Mouse (Mus musculus) MEL (cell line): Measurements from ENCODE around the gene Aatk. TPM values are rescaled to one million over a fixed set of nuclear protein-coding genes. Genes with fewer than 3 reads are reported as not detected.

Experiments used
- DNase-seq: peaks from one replicate; pipeline ENCODE4 v3.0.0; 2011; ENCODE audit warnings: low read depth, low spot score
- H3K27ac ChIP-seq: 2 replicates; pipeline ENCODE4 v1.5.1; 2012; ENCODE audit warnings: low read depth, mild to moderate bottlenecking, control low read depth, low read length, moderate library complexity; ENCODE audit not compliant: control insufficient read depth
- H3K27me3 ChIP-seq, 2 experiments: fragments of 150-350 bp in 1 of 2; sonication (generic) in 1 of 2; 2 replicates each; pipeline ENCODE4 v1.6.1; 2012; ENCODE audit warnings: low read length in 2 of 2, mild to moderate bottlenecking in 2 of 2, improper control_type of control experiment in 1 of 2, moderate library complexity in 1 of 2; ENCODE audit not compliant: insufficient read depth in 2 of 2, control insufficient read depth in 1 of 2
- H3K36me3 ChIP-seq, 2 experiments: 2 replicates each; pipeline ENCODE4 v1.6.1; 2012 to 2014; ENCODE audit warnings: low read length in 2 of 2, improper control_type of control experiment in 1 of 2, inconsistent platforms in 1 of 2, mild to moderate bottlenecking in 1 of 2; ENCODE audit not compliant: insufficient read depth in 2 of 2, control insufficient read depth in 1 of 2
- H3K4me1 ChIP-seq, 2 experiments: fragments of 150-350 bp in 1 of 2; sonication (generic) in 1 of 2; 2 replicates each; pipeline ENCODE4 v1.6.1; 2012; ENCODE audit warnings: low read length in 2 of 2, improper control_type of control experiment in 1 of 2, mild to moderate bottlenecking in 1 of 2; ENCODE audit not compliant: insufficient read depth in 2 of 2, control insufficient read depth in 1 of 2
- H3K4me3 ChIP-seq, 2 experiments: fragments of 150-350 bp in 1 of 2; sonication (generic) in 1 of 2; 2 replicates each; pipeline ENCODE4 v1.5.1; 2012; ENCODE audit warnings: low read depth in 2 of 2, low read length in 2 of 2, mild to moderate bottlenecking in 2 of 2, moderate library complexity in 2 of 2, control low read depth in 1 of 2, improper control_type of control experiment in 1 of 2; ENCODE audit not compliant: control insufficient read depth in 1 of 2, insufficient read depth in 1 of 2
- H3K79me2 ChIP-seq: 2 replicates; pipeline ENCODE4 v1.6.1; 2012; ENCODE audit warnings: mild to moderate bottlenecking, low read length, moderate library complexity; ENCODE audit not compliant: control insufficient read depth, poor library complexity, insufficient read depth
- H3K9ac ChIP-seq: 2 replicates; pipeline ENCODE4 v1.6.1; 2012; ENCODE audit warnings: low read depth, mild to moderate bottlenecking, control low read depth, low read length, moderate library complexity; ENCODE audit not compliant: control insufficient read depth, poor library complexity, severe bottlenecking
- H3K9me3 ChIP-seq: fragments of 150-350 bp; sonication (generic); replicated peaks from 2 replicates; pipeline ENCODE4 v1.6.1; 2012; ENCODE audit warnings: mild to moderate bottlenecking, low read length, improper control_type of control experiment, moderate library complexity; ENCODE audit not compliant: insufficient read depth
- BHLHE40 ChIP-seq: IDR thresholded peaks from 2 replicates; pipeline ENCODE4 v1.6.1; 2012; ENCODE audit warnings: low read depth, mild to moderate bottlenecking, inconsistent platforms, low read length, improper control_type of control experiment, borderline replicate concordance
- CHD1 ChIP-seq: IDR thresholded peaks from 2 replicates; pipeline ENCODE4 v1.6.1; 2012; ENCODE audit warnings: low read depth, mild to moderate bottlenecking, inconsistent platforms, low read length, improper control_type of control experiment
- CTCF ChIP-seq, 3 experiments: IDR thresholded peaks in 2 of 3; conservative IDR thresholded peaks in 1 of 3; 2 replicates each; pipeline ENCODE4 v1.5.1; 2011 to 2012; ENCODE audit warnings: low read length in 3 of 3, low read depth in 2 of 3, mild to moderate bottlenecking in 2 of 3, improper control_type of control experiment in 1 of 3, inconsistent platforms in 1 of 3, mixed read lengths in 1 of 3, moderate library complexity in 1 of 3; ENCODE audit not compliant: control insufficient read depth in 1 of 3, insufficient read depth in 1 of 3, poor library complexity in 1 of 3, severe bottlenecking in 1 of 3
- E2F4 ChIP-seq: IDR thresholded peaks from 2 replicates; pipeline ENCODE4 v1.6.1; 2011; ENCODE audit warnings: low read depth, low read length, improper control_type of control experiment, borderline replicate concordance
- ELF1 ChIP-seq: IDR thresholded peaks from 2 replicates; pipeline ENCODE4 v1.6.1; 2014; ENCODE audit warnings: low read depth, mild to moderate bottlenecking, inconsistent platforms, low read length, improper control_type of control experiment, moderate library complexity
- ETS1 ChIP-seq: IDR thresholded peaks from 2 replicates; pipeline ENCODE4 v1.6.1; 2012; ENCODE audit warnings: low read depth, mild to moderate bottlenecking, inconsistent platforms, low read length, improper control_type of control experiment, moderate library complexity
- GABPA ChIP-seq: IDR thresholded peaks from 2 replicates; pipeline ENCODE4 v1.6.1; 2012; ENCODE audit warnings: low read depth, mild to moderate bottlenecking, inconsistent platforms, low read length, improper control_type of control experiment, moderate library complexity
- GATA1 ChIP-seq: IDR thresholded peaks from 2 replicates; pipeline ENCODE4 v1.6.1; 2011; ENCODE audit warnings: low read depth, low read length, improper control_type of control experiment
- HCFC1 ChIP-seq: IDR thresholded peaks from 2 replicates; pipeline ENCODE4 v1.6.1; 2012; ENCODE audit warnings: low read depth, mild to moderate bottlenecking, inconsistent platforms, low read length, improper control_type of control experiment, moderate library complexity
- JUND ChIP-seq: IDR thresholded peaks from 2 replicates; pipeline ENCODE4 v1.6.1; 2011; ENCODE audit warnings: low read depth, mild to moderate bottlenecking, improper control_type of control experiment, low read length
- KAT2A ChIP-seq: conservative IDR thresholded peaks from 2 replicates; pipeline ENCODE4 v1.6.1; 2012; ENCODE audit warnings: low read depth, low read length, improper control_type of control experiment, inconsistent platforms
- MAFK ChIP-seq: IDR thresholded peaks from 2 replicates; pipeline ENCODE4 v1.6.1; 2011; ENCODE audit warnings: low read depth, mild to moderate bottlenecking, low read length, improper control_type of control experiment, borderline replicate concordance
- MAX ChIP-seq: IDR thresholded peaks from 2 replicates; pipeline ENCODE4 v1.6.1; 2011; ENCODE audit warnings: low read length, improper control_type of control experiment
- MEF2A ChIP-seq: IDR thresholded peaks from 2 replicates; pipeline ENCODE4 v1.6.1; 2014; ENCODE audit warnings: low read depth, mild to moderate bottlenecking, inconsistent platforms, low read length, improper control_type of control experiment; ENCODE audit not compliant: poor library complexity, insufficient replicate concordance, severe bottlenecking; ENCODE audit errors: extremely low read depth
- MXI1 ChIP-seq: IDR thresholded peaks from 2 replicates; pipeline ENCODE4 v1.6.1; 2011; ENCODE audit warnings: mild to moderate bottlenecking, low read depth, low read length, improper control_type of control experiment
- MYC ChIP-seq: IDR thresholded peaks from 2 replicates; pipeline ENCODE4 v1.6.1; 2011; ENCODE audit warnings: low read depth, mild to moderate bottlenecking, low read length, improper control_type of control experiment, moderate library complexity
- NELFE ChIP-seq: IDR thresholded peaks from 2 replicates; pipeline ENCODE4 v1.6.1; 2011; ENCODE audit warnings: low read depth, low read length, improper control_type of control experiment
- NRF1 ChIP-seq: IDR thresholded peaks from 2 replicates; pipeline ENCODE4 v1.6.1; 2014; ENCODE audit warnings: low read depth, mild to moderate bottlenecking, inconsistent platforms, low read length, improper control_type of control experiment, moderate library complexity; ENCODE audit not compliant: poor library complexity, insufficient read depth, severe bottlenecking
- POLR2A ChIP-seq, 2 experiments: IDR thresholded peaks; 2 replicates each; pipeline ENCODE4 v1.6.1; 2011 to 2012; ENCODE audit warnings: low read length in 2 of 2, mild to moderate bottlenecking in 2 of 2, control low read depth in 1 of 2, improper control_type of control experiment in 1 of 2, low read depth in 1 of 2, moderate library complexity in 1 of 2; ENCODE audit not compliant: control insufficient read depth in 1 of 2, insufficient read depth in 1 of 2, poor library complexity in 1 of 2
- POLR2AphosphoS2 ChIP-seq: IDR thresholded peaks from 2 replicates; pipeline ENCODE4 v1.6.1; 2011; ENCODE audit warnings: low read length, improper control_type of control experiment
- POLR2AphosphoS5 ChIP-seq: IDR thresholded peaks from 2 replicates; pipeline ENCODE4 v1.6.1; 2012; ENCODE audit warnings: low read depth, borderline replicate concordance, mild to moderate bottlenecking, inconsistent platforms, low read length, moderate library complexity, mixed read lengths
- RAD21 ChIP-seq: IDR thresholded peaks from 2 replicates; pipeline ENCODE4 v1.6.1; 2011; ENCODE audit warnings: mild to moderate bottlenecking, low read depth, low read length, improper control_type of control experiment
- RCOR1 ChIP-seq: IDR thresholded peaks from 2 replicates; pipeline ENCODE4 v1.6.1; 2012; ENCODE audit warnings: low read depth, mild to moderate bottlenecking, inconsistent platforms, low read length, improper control_type of control experiment
- SIN3A ChIP-seq: IDR thresholded peaks from 2 replicates; pipeline ENCODE4 v1.6.1; 2012; ENCODE audit warnings: low read length, improper control_type of control experiment, inconsistent platforms
- TBP ChIP-seq: IDR thresholded peaks from 2 replicates; pipeline ENCODE4 v1.8.0; 2011; ENCODE audit warnings: low read depth, low read length, improper control_type of control experiment
- TCF12 ChIP-seq: IDR thresholded peaks from 2 replicates; pipeline ENCODE4 v1.6.1; 2014; ENCODE audit warnings: low read depth, mild to moderate bottlenecking, inconsistent platforms, low read length, improper control_type of control experiment, moderate library complexity
- UBTF ChIP-seq: IDR thresholded peaks from 2 replicates; pipeline ENCODE4 v1.6.1; 2012; ENCODE audit warnings: low read depth, mild to moderate bottlenecking, inconsistent platforms, low read length, improper control_type of control experiment, moderate library complexity, borderline replicate concordance; ENCODE audit not compliant: insufficient read depth
- USF1 ChIP-seq: IDR thresholded peaks from 2 replicates; pipeline ENCODE4 v1.6.1; 2014; ENCODE audit warnings: low read depth, mild to moderate bottlenecking, inconsistent platforms, low read length, improper control_type of control experiment, moderate library complexity
- USF2 ChIP-seq, 2 experiments: IDR thresholded peaks; 2 replicates each; pipeline ENCODE4 v1.6.1; 2011 to 2012; ENCODE audit warnings: improper control_type of control experiment in 2 of 2, low read length in 2 of 2, borderline replicate concordance in 1 of 2, inconsistent platforms in 1 of 2, low read depth in 1 of 2, mild to moderate bottlenecking in 1 of 2; ENCODE audit not compliant: insufficient read depth in 1 of 2
- ZC3H11A ChIP-seq: IDR thresholded peaks from 2 replicates; pipeline ENCODE4 v1.6.1; 2012; ENCODE audit warnings: low read depth, mild to moderate bottlenecking, inconsistent platforms, low read length, improper control_type of control experiment
- ZNF384 ChIP-seq: IDR thresholded peaks from 2 replicates; pipeline ENCODE4 v1.6.1; 2012; ENCODE audit warnings: low read depth, mild to moderate bottlenecking, inconsistent platforms, low read length, improper control_type of control experiment
- polyA plus RNA-seq, 2 experiments: library from polyadenylated mRNA; stranded (reverse) in 1 of 2; unstranded in 1 of 2; fragments of >175 nt in 1 of 2; fragments of >200 nt in 1 of 2; gene quantifications; 2 replicates each; pipeline versions ENCODE4 v1.2.1 to v1.2.4; 2012; ENCODE audit warnings: low replicate concordance in 2 of 2, low read depth in 1 of 2; ENCODE audit not compliant: insufficient read length in 2 of 2, insufficient read depth in 1 of 2, missing spikeins in 1 of 2
- total RNA-seq: library from RNA; depleted of rRNA; stranded (reverse); fragments of 300-350 nt; gene quantifications from 2 replicates; pipeline ENCODE4 v1.2.3, GENCODE M21; 2012

Gene Aatk
- total and polyA plus RNA-seq, 3 experiments: 0.04 TPM; not detected in 2

GRCm38 (mm10) chr11:120071731-120072320 lies 24.9 kb upstream of the Aatk start:
- no peak overlapping the region for H3K9ac ChIP-seq
- H3K4me1 ChIP-seq: no peaks in the 10 kb centered on the region
- H3K9me3 ChIP-seq: no peaks in the 10 kb centered on the region
- no peaks in the 10 kb centered on the region for H3K36me3 ChIP-seq
- no peak for TF ChIP-seq NELFE
- TF ChIP-seq MYC: no peak
- TF ChIP-seq POLR2AphosphoS2: no peak
- TF ChIP-seq GATA1: no peak
- TF ChIP-seq MEF2A: no peak
- no peak for TF ChIP-seq UBTF
- TF ChIP-seq CHD1: no peak
- no peak for TF ChIP-seq BHLHE40
- no peak for TF ChIP-seq RAD21
- no peak for TF ChIP-seq USF1
- no peak for TF ChIP-seq HCFC1
- no peak for TF ChIP-seq JUND
- TF ChIP-seq POLR2A (IDR thresholded peaks at IDR 0.05; ENCODE audit: control insufficient read depth in 1 of 2, insufficient read depth in 1 of 2, low read depth in 1 of 2, low read length in 2 of 2, poor library complexity in 1 of 2): no peak
- TF ChIP-seq SIN3A: no peak
- no peak for TF ChIP-seq TCF12
- TF ChIP-seq ETS1: no peak
- no peak for TF ChIP-seq ZC3H11A
- no peak for TF ChIP-seq RCOR1
- no peak for TF ChIP-seq ZNF384
- no peak overlapping the region for H3K27ac ChIP-seq
- no peak for DNase-seq
- no peak overlapping the region for H3K4me3 ChIP-seq
- H3K27me3 ChIP-seq: no peaks in the 10 kb centered on the region
- H3K79me2 ChIP-seq: no peaks in the 10 kb centered on the region

GRCm38 (mm10) chr11:120071065-120071464 lies 24.1 kb upstream of the Aatk start:
- Histone ChIP-seq H3K27me3 (no peaks in the 10 kb centered on the region), H3K9ac (no peak overlapping the region), H3K36me3 (no peaks in the 10 kb centered on the region), H3K27ac (no peak overlapping the region), H3K9me3 (no peaks in the 10 kb centered on the region), H3K4me1 (no peaks in the 10 kb centered on the region), H3K4me3 (no peak overlapping the region), H3K79me2 (no peaks in the 10 kb centered on the region)
- no peak for DNase-seq
- TF ChIP-seq NELFE: no peak
- no peak for TF ChIP-seq BHLHE40
- no peak for TF ChIP-seq POLR2AphosphoS5
- no peak for TF ChIP-seq NRF1
- no peak for TF ChIP-seq MAFK
- TF ChIP-seq RAD21: no peak
- no peak for TF ChIP-seq RCOR1
- no peak for TF ChIP-seq TBP
- no peak for TF ChIP-seq POLR2AphosphoS2
- TF ChIP-seq E2F4: no peak
- TF ChIP-seq UBTF: no peak
- no peak for TF ChIP-seq ELF1
- no peak for TF ChIP-seq GABPA
- no peak for TF ChIP-seq ZC3H11A
- no peak for TF ChIP-seq CTCF (IDR thresholded peaks at IDR 0.05 in 2 of 3, conservative IDR thresholded peaks at IDR 0.05 in 1 of 3; ENCODE audit: control insufficient read depth in 1 of 3, insufficient read depth in 1 of 3, low read depth in 2 of 3, low read length in 3 of 3, poor library complexity in 1 of 3, severe bottlenecking in 1 of 3)
- TF ChIP-seq MXI1: no peak
- TF ChIP-seq MAX: no peak
- TF ChIP-seq USF2 (IDR thresholded peaks at IDR 0.05; ENCODE audit: borderline replicate concordance in 1 of 2, insufficient read depth in 1 of 2, low read depth in 1 of 2, low read length in 2 of 2): no peak
- TF ChIP-seq KAT2A: no peak
